Mouse (Mus musculus) urinary bladder, postnatal 25 days (tissue): ENCODE results near the gene Nfe2l1.
"Not testable (repeated sequence)": the region's sequence is repeated elsewhere in the genome, so short reads cannot be mapped to it uniquely, and the experiment has no call there.

Experiments
- DNase-seq: peaks from one replicate; pipeline ENCODE4 v3.0.0; 2022; ENCODE audit warnings: low spot score

Gene Nfe2l1

GRCm38 (mm10) chr11:96818128-96818710, 11.5 kb downstream of the Nfe2l1 start:
- no peak for DNase-seq

- no peak for DNase-seq
Observed at GRCm38 (mm10) chr11:96816979-96817378, 12.8 kb downstream of the Nfe2l1 start.

- DNase-seq, result no peak
Observed at GRCm38 (mm10) chr11:96816494-96816893, 13.3 kb downstream of the Nfe2l1 start.

- no peak for DNase-seq
Observed at GRCm38 (mm10) chr11:96815895-96816294, 13.9 kb downstream of the Nfe2l1 start.

GRCm38 (mm10) chr11:96814443-96814842, 15.3 kb downstream of the Nfe2l1 start:
- no peak for DNase-seq

- no peak for DNase-seq
Observed at GRCm38 (mm10) chr11:96813920-96814319, 15.8 kb downstream of the Nfe2l1 start.

GRCm38 (mm10) chr11:96813455-96813854, 16.3 kb downstream of the Nfe2l1 start:
- DNase-seq, result no peak

- DNase-seq, result not testable (repeated sequence)
Observed at GRCm38 (mm10) chr11:96811188-96811587, 18.6 kb downstream of the Nfe2l1 start.

- no peak for DNase-seq
Observed at GRCm38 (mm10) chr11:96809562-96810235, 20.1 kb downstream of the Nfe2l1 start.

GRCm38 (mm10) chr11:96808066-96808465, 21.7 kb downstream of the Nfe2l1 start:
- no peak for DNase-seq

GRCm38 (mm10) chr11:96805606-96806005, 24.2 kb downstream of the Nfe2l1 start:
- no peak for DNase-seq

- no peak for DNase-seq
Observed at GRCm38 (mm10) chr11:96799511-96799910, 30.3 kb downstream of the Nfe2l1 start.

GRCm38 (mm10) chr11:96796586-96796985, 33.2 kb downstream of the Nfe2l1 start:
- no peak for DNase-seq

- DNase-seq, result no peak
Observed at GRCm38 (mm10) chr11:96796081-96796480, 33.7 kb downstream of the Nfe2l1 start.

- no peak for DNase-seq
Observed at GRCm38 (mm10) chr11:96795491-96795890, 34.3 kb downstream of the Nfe2l1 start.

- no peak for DNase-seq
Observed at GRCm38 (mm10) chr11:96790681-96791080, 39.1 kb downstream of the Nfe2l1 start.

GRCm38 (mm10) chr11:96789990-96790389, 39.8 kb downstream of the Nfe2l1 start:
- no peak for DNase-seq

- peak; percentile 84 for DNase-seq
Observed at GRCm38 (mm10) chr11:96788871-96789795, 40.6 kb downstream of the Nfe2l1 start, which contains the start of gene Cbx1. Gene Cbx1 (plus strand): TSS chr11:96789127.

GRCm38 (mm10) chr11:96786731-96787450, 42.9 kb downstream of the Nfe2l1 start:
- DNase-seq, result no peak

GRCm38 (mm10) chr11:96784847-96785246, 44.9 kb downstream of the Nfe2l1 start:
- DNase-seq, result peak; percentile 64

- DNase-seq, result no peak
Observed at GRCm38 (mm10) chr11:96781425-96781824, 48.3 kb downstream of the Nfe2l1 start.

- DNase-seq, result no peak
Observed at GRCm38 (mm10) chr11:96780306-96780705, 49.5 kb downstream of the Nfe2l1 start.
